Mouse (Mus musculus): Measurements from ENCODE around the gene Patl1.
"Not testable (repeated sequence)": the region's sequence is repeated elsewhere in the genome, so short reads cannot be mapped to it uniquely, and the experiment has no call there.

The Patl1 gene

DNA sequence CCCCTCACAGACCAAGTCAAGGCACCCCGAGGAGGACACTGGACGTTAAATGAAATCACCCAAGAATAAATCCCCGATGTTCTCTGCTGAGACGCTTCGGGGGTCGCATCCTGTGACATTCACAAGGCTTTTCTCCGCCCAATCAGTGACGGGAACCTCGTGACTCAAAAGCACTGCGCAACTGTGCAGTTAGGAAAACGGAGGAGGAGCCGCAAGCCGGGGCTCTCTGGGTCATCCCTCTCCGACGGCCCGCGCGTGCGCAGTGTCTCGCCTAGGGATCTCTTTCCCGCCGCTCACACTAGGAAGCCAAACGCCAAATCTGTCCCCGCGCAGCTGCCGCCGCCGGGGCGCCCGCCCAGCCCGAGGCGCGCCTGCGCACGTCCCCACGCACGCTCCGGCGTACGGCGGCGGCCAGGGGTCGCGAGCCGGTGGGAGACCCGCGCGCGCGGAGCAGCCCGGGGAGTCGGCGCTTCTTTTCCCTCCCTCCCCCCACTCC is at the start of gene Patl1:
TSS of gene Patl1 (plus strand) at position 363 of the 496 bp plus-strand sequence.
- peak; percentile 88 for DNase-seq (ENCODE audit: low spot score)

DNA sequence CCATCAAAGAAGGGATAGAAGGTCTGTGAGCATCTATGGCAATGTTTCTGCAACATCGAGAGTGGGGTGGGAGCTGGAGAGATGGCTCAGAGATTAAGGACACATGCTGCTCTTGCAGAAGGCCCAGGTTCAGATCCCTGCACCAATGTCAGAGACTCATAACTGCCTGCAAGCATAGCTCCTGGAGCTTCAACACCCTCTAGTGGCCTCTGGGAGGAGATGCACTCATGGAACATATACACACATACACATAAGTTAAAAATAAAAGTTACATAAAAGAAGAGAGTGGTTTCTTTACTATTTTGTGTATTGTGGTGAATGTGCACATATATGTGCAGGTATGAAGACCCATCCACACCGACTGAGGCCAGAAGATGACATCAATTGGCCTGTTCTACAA is 44.4 kb upstream of the Patl1 start:
- DNase-seq (ENCODE audit: low spot score), result no peak

DNA sequence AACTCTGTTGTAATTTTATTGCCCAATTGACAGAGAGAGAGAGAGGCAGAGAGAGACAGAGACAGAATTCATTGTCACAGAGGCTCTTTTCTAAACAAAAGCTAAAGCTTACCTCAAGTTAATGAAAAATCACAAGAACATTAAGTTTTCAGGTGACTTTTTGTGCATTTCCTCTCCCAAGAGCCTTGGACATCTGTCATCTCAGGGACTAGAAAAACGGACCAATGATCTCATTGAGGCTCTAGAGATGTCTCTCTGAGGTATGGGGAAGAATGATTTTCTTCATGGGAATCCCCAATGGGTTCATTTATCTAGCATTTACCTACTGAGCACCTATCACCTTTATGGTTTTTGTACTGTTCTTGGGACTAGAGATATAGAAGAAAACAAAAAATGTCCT is 37.2 kb upstream of the Patl1 start, which contains the start of gene Olfr1419:
TSS of gene Olfr1419 (minus strand) at position 101 of the 400 bp plus-strand sequence.
- DNase-seq (ENCODE audit: low spot score), result no peak

DNA sequence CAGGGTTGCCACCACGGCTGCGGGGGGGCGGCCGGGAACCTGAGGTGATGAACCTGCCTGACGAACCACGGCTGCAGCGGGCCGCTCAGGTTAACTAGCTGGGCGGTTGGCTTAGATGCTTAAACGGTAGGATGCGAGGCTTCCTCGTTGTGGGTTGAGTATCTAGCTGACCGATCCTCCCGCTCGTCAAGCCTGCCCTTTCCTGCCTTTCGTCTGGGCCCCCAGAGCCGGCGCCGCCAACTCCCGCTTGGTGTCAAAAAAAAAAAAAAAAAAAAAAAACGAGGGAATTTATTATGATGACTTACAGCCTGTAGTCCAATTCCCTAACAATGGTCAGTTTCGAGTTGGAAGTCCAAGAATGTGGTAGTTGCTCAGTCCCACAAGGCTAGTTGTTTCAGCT is 33.8 kb upstream of the Patl1 start:
- DNase-seq (ENCODE audit: low spot score), result not testable (repeated sequence)

DNA sequence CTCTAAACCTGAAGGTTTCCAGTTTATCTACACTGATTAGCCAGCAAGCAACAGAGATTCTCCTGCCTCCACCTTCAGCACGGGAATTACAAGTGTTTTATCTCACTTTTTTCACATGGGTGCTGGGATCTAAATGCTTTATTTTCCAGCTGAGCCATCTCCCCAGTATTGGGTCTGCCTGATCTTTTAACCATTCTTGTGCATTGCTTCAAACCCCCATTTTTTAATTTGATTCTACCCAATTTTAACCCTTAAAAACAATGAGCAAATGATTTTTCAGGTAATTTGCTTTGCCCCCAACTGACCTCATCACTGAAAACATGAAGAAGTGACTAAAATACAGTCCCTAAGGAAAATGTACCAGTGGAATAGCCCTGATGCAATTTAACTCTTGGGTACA is 25.9 kb upstream of the Patl1 start, which contains the start of gene Olfr1420:
TSS of gene Olfr1420 (plus strand) at position 301 of the 400 bp plus-strand sequence.
- DNase-seq (ENCODE audit: low spot score), result no peak

DNA sequence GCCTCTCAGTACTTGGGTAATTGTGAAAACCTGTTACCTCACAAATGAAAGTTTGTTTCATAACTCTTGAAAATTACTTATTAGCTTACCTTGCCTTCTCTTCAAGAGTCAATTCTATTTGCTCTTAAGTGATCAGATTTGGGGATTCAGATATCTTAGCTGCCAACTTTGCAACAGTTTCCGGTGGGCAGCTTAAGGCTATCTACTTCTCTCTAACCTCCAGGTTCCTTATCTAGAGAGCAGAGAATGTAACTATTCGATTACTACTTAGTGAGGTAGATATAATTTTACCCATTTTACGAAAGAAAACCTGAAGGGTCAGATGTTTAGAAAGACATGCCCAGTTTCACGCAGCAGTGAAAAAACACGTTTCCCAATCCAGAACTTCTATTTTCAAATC is 1.2 kb upstream of the Patl1 start:
- DNase-seq (ENCODE audit: low spot score), result no peak

DNA sequence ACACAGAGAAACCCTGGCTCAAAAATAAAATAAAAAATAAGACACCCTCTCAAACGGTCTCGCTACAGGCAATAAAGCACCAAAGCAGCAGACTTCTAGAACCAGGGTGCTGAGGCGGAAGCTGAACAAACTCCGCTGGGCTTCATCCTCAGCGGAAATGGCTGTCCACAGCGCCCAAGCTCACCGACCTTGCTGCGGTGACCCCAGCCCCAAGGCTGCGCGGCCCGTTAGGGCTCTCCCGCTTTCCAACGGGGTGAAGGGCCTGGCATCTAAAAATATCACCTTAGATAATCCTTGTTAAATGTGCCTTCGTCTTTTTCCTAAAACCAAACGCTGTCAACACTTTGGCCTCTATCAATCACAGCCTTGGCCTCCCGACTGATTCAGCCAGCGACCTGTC is 596 bp upstream of the Patl1 start:
- peak; percentile 2 for DNase-seq (ENCODE audit: low spot score)

DNA sequence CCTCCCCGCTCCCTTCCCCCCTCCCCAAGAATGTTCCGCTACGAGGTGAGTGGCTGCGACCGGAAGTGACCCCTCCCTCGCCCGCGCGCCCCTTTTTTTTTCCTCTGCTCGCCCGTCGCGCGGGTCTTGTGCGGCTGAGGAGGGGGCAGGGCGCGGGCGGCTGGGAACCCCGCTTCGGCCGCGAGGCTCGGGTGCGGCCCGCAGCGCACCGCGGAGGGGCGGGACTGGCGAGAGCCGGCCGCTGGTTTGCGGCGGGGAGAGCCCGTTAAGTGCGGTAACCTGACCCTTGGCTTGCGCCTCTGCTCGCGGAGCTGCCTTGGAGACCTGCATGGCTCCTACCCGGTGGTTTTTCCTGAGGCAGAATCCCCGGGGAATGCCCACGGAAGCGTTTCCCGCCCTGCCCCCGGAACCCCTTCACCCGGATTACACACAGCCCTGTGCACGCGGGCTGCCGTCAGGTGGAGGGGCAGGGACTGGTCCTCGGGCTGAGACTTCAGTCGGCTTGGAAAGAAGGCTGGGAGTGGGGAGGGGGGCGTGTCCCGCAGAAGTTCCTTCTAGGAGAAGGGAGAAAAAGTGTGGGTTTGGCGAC is 428 bp downstream of the Patl1 start:
- DNase-seq (ENCODE audit: low spot score), result peak; percentile 25

DNA sequence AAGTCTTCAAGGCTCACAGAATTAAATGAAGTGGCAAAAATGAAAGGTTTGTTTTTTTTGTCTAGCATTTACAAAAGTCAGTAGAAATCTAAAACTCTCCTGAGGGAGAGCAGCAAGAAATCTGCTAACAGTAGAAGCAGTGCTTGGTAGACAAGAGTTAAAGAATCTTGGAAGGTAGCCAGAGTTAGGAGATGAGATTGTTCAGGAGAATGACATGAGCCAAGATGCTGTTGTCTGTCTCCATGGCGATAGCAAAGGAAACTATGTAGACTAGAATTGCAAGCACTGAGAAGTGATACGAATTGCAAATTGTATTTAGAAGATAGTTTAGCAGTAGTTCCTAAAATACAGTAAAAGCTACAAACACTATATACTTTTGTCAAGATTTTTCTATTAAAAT is 3.6 kb downstream of the Patl1 start:
- no peak for DNase-seq (ENCODE audit: low spot score)

DNA sequence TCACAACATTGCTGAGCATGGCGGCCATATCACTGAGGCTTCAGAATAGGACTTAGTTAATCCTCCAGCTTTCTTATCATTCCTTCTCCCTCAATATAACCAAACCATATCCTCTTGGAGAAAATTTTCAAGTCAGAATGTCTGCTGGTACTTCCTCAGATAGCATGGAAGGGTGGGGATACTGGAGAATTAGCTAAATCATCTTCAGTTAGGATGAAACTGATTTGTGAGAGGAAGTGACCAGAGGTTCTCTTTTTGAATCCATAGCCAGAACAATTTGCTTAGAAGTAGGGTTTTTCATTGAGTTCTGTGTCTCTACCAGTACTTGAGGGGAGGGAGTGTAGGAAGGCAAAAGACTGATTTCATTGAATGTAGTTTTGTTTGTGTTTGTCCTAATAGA is 9.9 kb downstream of the Patl1 start:
- no peak for DNase-seq (ENCODE audit: low spot score)

DNA sequence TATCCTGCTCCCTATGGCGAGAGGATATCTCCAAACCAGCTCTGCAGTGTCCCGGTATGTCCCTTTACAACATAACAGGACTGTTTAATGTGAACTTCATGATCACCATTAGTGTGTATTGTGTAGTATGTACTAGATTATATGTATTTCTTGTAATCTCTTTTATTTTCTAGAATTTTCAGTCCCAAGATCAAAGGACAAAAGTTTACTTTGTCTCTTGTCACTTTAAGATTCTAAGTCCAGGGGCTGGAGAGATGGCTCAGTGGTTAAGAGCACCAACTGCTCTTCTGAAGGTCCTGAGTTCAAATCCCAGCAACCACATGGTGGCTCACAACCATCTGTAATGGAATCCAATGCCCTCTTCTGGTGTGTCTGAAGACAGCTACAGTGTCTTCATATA is 10.3 kb downstream of the Patl1 start:
- DNase-seq (ENCODE audit: low spot score), result not testable (repeated sequence)

DNA sequence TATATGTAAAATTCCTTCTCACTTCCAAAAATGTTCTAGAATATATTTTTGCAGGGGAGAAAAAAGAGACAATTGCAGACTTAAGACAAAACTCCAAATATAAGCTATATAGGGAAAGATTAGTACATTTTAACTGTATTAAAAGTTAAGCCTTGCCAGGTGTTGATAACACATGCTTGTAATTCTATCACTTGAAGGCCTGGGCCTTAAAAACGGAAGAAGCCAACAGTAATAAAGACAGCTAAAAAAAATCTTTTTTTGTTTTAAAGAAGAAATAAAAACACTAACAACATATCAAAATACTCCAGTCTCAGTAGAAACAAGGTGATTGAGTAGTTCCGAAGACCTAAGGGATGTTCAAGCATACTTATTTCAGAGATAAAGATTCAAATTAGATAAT is 14.2 kb downstream of the Patl1 start:
- DNase-seq (ENCODE audit: low spot score), result no peak

DNA sequence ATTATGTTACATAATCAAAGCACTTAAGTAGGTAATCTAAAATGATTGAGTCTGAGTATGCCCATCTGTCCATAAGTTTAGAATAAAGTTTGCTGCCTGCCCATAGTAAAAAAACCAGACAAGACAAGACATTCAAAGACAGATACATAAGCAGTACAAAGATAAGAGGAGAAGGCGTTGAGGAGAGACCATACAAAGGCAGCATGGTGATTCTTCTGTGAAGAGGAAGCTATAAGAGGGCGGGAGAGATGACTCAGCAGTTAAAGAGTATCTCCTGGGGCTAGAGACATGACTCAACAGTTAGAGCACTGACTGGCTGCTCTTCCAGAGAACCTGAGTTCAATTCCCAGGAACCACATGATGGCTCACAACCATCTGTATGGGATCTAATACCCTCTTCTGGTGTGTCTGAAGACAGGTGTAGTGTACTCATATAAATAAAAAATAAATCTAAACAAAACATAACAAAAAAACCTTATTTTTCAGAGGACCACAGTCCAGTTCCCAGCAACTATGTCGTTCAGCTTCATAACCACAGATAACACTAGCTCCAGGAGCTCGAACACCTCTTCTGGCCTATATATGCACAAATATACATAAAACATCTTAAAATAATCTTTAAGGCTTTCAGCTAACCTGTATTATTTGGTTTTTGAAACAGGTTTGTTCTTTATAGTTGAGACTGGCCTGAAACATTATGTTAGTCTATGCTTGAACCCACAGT is 16.0 kb downstream of the Patl1 start:
- DNase-seq (ENCODE audit: low spot score), result no peak

DNA sequence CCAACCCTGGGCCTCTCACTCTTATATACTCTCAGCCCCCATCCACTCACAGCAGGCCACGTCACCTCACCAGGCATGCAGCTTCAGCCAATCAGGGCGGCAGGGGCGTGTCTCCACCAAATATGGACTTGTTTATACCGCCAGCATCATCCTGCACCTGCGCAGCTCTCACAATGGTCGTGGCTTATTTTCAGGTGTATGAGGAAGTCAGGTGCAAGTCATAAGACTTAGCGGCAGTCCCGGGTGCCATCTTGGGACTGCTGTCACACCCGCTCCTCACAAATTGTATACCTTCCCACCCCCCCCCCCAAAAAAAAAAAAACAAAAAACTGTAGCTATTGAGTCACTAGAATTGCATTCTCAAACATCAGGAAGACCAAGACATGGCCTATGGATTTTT is 34.3 kb downstream of the Patl1 start:
- not testable (repeated sequence) for DNase-seq (ENCODE audit: low spot score)

DNA sequence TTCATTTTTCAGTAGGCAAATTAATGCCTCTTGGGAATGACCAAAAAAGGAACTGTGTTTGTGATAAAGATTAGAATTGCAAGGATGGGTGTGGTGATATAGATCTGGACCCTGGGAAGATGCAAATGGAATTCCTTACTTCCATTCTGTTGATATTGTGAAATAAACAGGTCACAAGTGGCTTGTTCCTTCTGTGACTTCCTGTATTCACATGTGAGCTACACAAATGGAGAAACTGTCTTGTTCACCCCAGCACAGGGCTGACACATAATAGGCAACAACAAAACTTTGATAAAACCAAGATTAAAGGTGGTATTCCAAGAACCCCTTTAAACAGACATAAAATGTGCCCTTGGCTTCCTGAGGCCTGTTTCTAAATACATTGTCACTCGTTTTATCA is 37.7 kb downstream of the Patl1 start:
- DNase-seq (ENCODE audit: low spot score), result no peak

DNA sequence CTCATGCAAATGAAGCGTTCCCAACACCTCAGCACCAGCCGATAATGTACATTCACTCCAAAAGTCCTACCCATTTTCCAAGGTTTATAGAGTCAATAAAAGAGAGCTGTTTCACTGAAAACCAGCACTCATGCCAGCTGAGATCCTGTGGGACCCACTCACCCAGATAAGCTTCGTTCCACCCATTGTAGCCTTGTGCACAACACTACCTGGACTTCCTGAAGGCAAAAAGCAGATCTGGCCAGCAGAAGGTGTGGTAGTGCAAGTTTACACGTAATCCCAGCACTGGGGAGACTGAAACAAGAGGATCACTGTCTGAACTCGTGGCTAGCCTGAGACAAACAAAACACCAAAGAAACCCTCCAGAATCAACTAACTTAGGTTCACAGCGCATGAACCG is 38.5 kb downstream of the Patl1 start:
- DNase-seq (ENCODE audit: low spot score), result no peak

DNA sequence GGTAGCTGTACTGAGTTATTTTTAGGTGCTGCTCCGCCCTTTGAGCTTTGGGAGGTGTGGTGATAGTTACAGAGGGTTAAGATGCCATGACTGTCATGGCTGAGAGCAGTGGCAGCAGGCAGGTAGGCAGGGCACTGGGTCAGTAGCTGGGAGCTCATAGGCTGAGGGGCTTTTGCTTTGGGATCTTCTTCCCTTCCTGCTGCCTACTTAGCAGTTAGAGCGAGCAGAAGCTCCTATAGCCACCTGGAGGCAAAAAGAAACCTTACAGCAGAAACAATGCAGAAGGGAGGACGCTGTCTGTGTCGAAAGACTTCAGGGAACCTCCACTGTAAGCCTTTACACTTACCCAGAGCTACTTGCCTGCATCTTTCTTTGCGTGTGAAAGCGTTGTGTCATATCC is 42.0 kb downstream of the Patl1 start:
- no peak for DNase-seq (ENCODE audit: low spot score)

DNA sequence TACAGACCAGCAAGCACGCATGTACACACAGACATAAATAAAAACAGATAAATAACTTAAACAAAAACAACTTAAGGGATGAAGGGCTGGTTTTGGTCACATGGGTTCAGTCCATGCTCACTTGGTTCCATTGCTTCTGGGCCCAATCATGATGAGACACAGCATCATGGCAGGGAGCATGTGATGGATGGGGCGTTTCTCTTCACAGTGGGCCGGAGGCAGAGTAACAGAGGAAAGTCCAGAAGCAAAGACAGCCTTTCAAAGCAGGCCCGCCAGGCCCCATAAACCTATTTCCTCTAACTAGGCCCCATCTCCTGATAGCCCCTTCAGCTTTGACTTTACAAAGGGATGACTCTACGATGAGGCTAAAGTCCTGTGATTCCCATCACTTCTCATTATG is 44.4 kb downstream of the Patl1 start:
- DNase-seq (ENCODE audit: low spot score), result no peak

DNA sequence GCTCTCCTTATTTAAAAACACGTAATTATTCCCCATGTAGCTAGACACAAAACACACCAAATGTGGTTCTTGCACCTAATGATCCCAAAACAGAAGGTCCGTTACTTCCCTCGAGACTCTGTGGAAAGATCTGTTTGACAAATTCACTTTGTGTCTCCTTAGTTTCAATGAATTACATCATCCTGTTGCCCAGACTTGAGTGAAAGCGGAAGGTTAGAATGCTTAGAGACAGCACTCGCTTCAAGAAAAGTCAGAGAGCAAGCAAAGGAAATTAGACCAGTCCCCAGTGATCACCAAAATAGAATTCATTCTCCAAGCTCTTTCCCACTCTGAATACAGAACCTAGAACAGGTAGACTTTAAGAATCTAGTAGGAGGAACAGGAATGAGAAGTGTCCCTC is 45.2 kb downstream of the Patl1 start:
- DNase-seq (ENCODE audit: low spot score), result no peak

DNA sequence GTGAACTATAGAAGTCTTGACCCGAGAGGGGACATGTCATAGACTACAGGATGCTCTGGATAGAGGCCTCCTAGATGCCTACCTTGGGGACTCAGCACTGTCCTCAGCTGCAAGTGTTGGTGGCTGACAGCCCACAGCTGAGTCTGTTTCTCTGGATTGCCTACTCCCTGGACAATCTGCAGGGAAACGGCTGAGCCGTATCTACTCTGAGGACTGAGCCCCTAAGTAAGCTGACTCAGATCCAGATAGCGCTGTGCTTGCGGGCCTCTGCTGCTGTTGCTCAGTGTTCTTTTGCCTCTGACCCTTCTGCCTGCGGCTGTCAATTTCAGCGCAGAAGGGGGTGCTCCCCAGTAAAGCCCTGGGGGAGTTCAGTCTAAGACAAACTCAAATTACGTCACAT is 45.6 kb downstream of the Patl1 start:
- DNase-seq (ENCODE audit: low spot score), result no peak

DNA sequence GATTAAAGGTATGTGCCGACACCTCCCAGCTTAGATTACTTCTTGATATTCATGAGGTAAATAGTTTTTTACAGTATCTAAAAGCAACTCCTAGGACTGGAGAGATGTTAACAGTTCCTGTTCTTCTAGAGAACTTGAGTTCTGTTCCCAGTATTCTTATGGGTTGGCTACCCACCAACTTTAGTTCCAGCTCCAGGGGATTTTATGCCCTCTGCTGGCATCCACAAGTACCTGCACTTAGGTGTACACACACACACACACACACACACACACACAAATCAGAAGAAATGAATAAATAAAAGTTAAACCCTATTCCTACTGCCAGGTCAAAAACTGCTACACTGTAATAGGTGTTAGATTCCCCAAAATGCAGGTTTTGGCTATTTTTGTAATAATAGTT is 52.1 kb downstream of the Patl1 start:
- no peak for DNase-seq (ENCODE audit: low spot score)

DNA sequence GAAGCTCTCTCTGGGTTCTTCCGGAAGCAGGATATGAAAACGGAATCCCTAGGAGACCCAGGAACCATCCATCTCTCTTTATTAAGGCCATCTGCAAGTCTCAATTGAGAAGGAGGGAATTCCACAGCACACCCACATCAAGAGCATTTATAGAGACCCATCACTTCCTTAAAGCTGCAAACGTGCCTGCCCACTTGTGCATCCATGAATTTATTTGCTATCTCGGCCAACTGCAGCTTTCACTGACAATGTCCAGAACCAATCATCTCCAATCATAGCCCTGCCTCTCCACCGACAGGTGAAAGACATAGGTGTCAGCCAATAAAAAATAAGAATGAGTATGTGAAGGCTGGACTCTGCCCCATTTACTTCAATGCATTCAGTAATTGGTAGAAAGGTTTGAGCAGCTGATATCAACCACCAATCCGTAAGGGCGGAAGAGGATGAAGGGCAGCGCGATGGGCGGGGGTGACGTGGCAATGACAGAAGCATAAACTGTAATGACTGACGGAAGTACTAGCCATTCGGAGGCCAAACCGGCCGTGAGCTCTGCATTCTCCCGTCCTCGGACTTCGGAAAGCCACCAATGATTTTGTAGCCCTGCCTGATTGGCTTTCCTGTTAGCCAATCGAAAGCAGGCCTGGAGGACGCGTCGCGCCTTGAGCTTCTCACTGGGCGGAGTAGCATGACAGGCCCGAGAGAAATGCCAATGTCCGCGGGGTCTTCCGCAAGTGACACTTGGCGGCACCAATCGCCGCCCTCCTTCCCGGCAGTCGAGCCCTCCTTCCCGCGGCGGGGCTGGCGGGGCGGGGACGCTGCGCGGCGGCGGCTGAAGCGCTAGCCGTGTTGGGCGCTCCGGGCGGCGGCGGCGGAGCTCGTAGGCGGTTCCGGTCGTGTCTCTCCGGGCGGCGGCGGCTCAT is 53.1 kb downstream of the Patl1 start, which contains the start of gene Osbp:
TSS of gene Osbp (plus strand) at position 919 of the 920 bp plus-strand sequence.
- peak; percentile 96 for DNase-seq (ENCODE audit: low spot score)
